Mouse (Mus musculus): Measurements from ENCODE around the gene Syt10. TPM values are rescaled to one million over a fixed set of nuclear protein-coding genes. Genes with fewer than 3 reads are reported as not detected.

Gene Syt10
- polyA plus RNA-seq (2012): not detected in 2 replicates

GRCm38 (mm10) chr15:89841364-89842017 lies at the start of gene Syt10:
Gene Syt10, minus strand, starts transcription at chr15:89841860.

Other genes starting within 250 kb of the Syt10 start
- gene Rabl2, start 249.9 kb downstream of the Syt10 start, polyA plus RNA-seq (2012): 14.4 and 21.8 TPM in 2 replicates

Data from megakaryocyte-erythroid progenitor cell, adult 5 weeks (primary cell).